Mouse (Mus musculus) neural tube, embryonic 14.5 days (tissue): ENCODE results near the gene Kcnh5. TPM values are rescaled to one million over a fixed set of nuclear protein-coding genes. Genes with fewer than 3 reads are reported as not detected.
A peak's percentile ranks its signal among the peaks of the same experiment; 100 is the strongest.

Experiments
- ATAC-seq: fragments of 200-750 bp; cut with Nextera tagmentation; 2 replicates; pipeline ENCODE4 v1.8.0; 2017; ENCODE audit warnings: low read depth, mild to moderate bottlenecking, moderate TSS enrichment, moderate library complexity
- H3K27ac ChIP-seq: fragments of 300-500 bp; sonication (generic); 2 replicates; pipeline ENCODE4 v1.5.1; 2014; ENCODE audit warnings: low read depth, mild to moderate bottlenecking, control low read depth, low read length, moderate library complexity, mixed read lengths
- H3K27me3 ChIP-seq: fragments of 300-500 bp; sonication (generic); 2 replicates; pipeline ENCODE4 v1.6.1; 2014; ENCODE audit warnings: low read length; ENCODE audit not compliant: control insufficient read depth, insufficient read depth
- H3K36me3 ChIP-seq: fragments of 300-500 bp; sonication (generic); 2 replicates; pipeline ENCODE4 v1.6.1; 2014; ENCODE audit warnings: low read length, mixed read lengths; ENCODE audit not compliant: control insufficient read depth, insufficient read depth
- H3K4me1 ChIP-seq: fragments of 300-500 bp; sonication (generic); 2 replicates; pipeline ENCODE4 v1.6.1; 2014; ENCODE audit warnings: low read length; ENCODE audit not compliant: control insufficient read depth, insufficient read depth
- H3K4me2 ChIP-seq: fragments of 300-500 bp; sonication (generic); 2 replicates; pipeline ENCODE4 v1.6.1; 2014; ENCODE audit warnings: mild to moderate bottlenecking, low read depth, low read length, control low read depth
- H3K4me3 ChIP-seq: fragments of 300-500 bp; sonication (generic); 2 replicates; pipeline ENCODE4 v1.5.1; 2014; ENCODE audit warnings: low read depth, low read length, control low read depth, mixed read lengths
- H3K9ac ChIP-seq: fragments of 300-500 bp; sonication (generic); replicated peaks from 2 replicates; pipeline ENCODE4 v1.6.1; 2014; ENCODE audit warnings: low read depth, mild to moderate bottlenecking, control low read depth, low read length, mixed read lengths
- H3K9me3 ChIP-seq: fragments of 300-500 bp; sonication (generic); 2 replicates; pipeline ENCODE4 v1.6.1; 2016; ENCODE audit warnings: low read length; ENCODE audit not compliant: control insufficient read depth
- WGBS: fragments of 180-500 bp; shearing (Covaris S2); extraction: QIAGEN DNeasy Blood & Tissue Kit; methylation state at CpG from one replicate; pipeline ENCODE4 v1.1.7; 2014; 5-methylcytosine and 5-hydroxymethylcytosine counted together
- polyA plus RNA-seq: library from polyadenylated mRNA; unstranded; fragments of >200 nt; fragmentation: Nextera tagmentation; extraction: Ambion mirVana; gene quantifications from 2 replicates; pipeline ENCODE4 v1.2.1, GENCODE M21; 2014

Gene Kcnh5
- polyA plus RNA-seq, 1 experiment from 2014 or later = 6.3 TPM

- peak; percentile 89 for ATAC-seq
- Histone ChIP-seq H3K27me3 (no peaks in the 10 kb centered on the region), H3K27ac (no peak overlapping the region), H3K4me3 (no peak overlapping the region), H3K4me1 (no peaks in the 10 kb centered on the region), H3K9me3 (no peaks in the 10 kb centered on the region), H3K36me3 (no peaks in the 10 kb centered on the region), H3K4me2 (no peak overlapping the region), H3K9ac (no peak overlapping the region)
- WGBS = 41% methylated on average over 8 of the region's 8 CpGs
Measured at GRCm38 (mm10) chr12:75031970-75032864, 144.9 kb downstream of the Kcnh5 start.

DNA sequence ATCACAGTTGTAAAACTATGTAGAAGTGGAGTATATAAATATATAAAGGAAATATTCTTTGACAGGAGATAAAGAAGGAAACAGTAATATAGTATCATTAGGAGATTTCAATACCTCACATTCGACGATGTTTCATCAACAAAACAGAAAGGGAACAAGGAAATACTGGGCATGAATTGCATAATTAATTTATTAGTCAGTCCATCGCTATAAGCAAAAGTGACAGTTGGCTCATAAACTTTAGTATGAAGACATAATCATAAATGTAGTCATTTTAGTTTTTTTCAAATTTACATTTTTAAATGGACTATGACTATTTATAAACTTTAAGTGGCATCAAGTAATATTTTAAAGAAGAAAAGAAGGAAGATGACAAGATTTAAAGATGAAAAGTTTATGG, 205.9 kb downstream of the Kcnh5 start:
- no peaks in the 10 kb centered on the region for H3K36me3 ChIP-seq
- H3K4me1 ChIP-seq = no peaks in the 10 kb centered on the region
- ATAC-seq = no peak
- H3K4me2 ChIP-seq = no peak overlapping the region
- H3K4me3 ChIP-seq = no peak overlapping the region
- WGBS = 89% methylated on average over 3 of the region's 3 CpGs
- no peak overlapping the region for H3K27ac ChIP-seq
- no peaks in the 10 kb centered on the region for H3K9me3 ChIP-seq
- no peak overlapping the region for H3K9ac ChIP-seq
- no peaks in the 10 kb centered on the region for H3K27me3 ChIP-seq

DNA sequence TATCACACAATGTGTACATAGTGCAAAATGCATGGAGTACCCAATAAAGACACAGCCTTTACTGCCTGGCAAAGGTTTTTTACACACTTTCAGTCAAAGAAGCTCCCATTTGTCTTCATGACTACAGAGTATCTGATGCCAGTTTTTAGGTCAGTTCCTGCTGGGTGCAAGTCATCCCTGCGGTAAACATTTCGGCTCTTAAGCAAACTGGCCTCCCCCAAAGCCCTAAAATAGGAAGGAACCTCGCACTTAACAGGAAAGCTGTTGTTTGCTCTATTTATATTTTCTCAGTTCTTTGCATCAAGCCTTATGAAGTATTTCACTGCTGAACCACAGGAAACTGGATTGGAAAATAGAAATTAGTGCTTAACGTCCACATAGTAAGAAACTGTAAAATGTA, 207.7 kb downstream of the Kcnh5 start:
- Histone ChIP-seq H3K27me3 (no peaks in the 10 kb centered on the region), H3K9ac (no peak overlapping the region), H3K4me1 (no peaks in the 10 kb centered on the region), H3K4me3 (no peak overlapping the region), H3K4me2 (no peak overlapping the region), H3K27ac (no peak overlapping the region), H3K9me3 (no peaks in the 10 kb centered on the region), H3K36me3 (no peaks in the 10 kb centered on the region)
- 84% methylated on average over 4 of the region's 4 CpGs for WGBS
- ATAC-seq = no peak

DNA sequence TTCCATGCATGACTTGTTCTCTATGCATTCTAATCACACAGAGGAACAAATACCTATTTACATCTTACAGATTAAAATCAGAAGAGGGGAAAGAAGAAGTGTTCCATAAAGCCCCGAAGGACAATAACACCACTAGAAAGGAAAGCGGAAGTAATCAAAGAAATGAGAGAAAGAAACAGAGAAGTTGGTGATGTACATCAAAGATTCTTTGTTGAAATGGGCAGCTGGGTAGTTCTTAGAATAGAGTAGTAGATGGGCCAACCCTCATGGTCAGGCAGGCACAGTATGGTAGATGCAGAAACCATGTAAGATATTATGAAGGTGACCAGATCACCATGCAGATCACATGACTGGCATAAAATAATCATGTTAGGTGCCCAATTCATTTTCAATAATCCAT, 210.9 kb downstream of the Kcnh5 start:
- H3K4me3 ChIP-seq = no peak overlapping the region
- H3K9me3 ChIP-seq = no peaks in the 10 kb centered on the region
- H3K4me2 ChIP-seq = no peak overlapping the region
- no peak overlapping the region for H3K27ac ChIP-seq
- no peak for ATAC-seq
- 77% methylated on average over 2 of the region's 2 CpGs for WGBS
- H3K9ac ChIP-seq = no peak overlapping the region
- H3K4me1 ChIP-seq = no peaks in the 10 kb centered on the region
- no peaks in the 10 kb centered on the region for H3K27me3 ChIP-seq
- H3K36me3 ChIP-seq = no peaks in the 10 kb centered on the region

DNA sequence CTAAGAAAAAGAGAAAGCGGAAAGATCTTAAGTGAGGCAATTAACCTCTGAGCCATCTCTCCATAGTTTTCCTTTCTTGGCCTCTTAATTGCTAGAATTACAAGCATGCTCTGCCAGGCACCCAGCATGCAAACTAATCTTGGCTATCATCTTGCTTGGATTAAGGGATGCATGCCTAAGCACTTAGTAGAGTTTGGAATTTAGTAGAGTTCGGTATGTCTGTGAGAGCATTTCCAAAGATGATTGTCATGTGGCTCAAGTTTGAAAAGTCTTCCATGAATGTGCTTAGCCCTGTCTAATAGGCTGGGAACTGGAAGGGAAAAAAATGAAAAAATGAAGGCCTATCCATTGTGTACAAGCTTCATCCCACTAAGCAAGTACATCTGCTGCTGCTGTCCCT, 224.5 kb downstream of the Kcnh5 start:
- peaks cover 5% of the 10 kb centered on the region; the same call in 1 of the 2 replicates for H3K4me1 ChIP-seq
- H3K4me2 ChIP-seq = no peak overlapping the region
- no peak overlapping the region for H3K27ac ChIP-seq
- no peaks in the 10 kb centered on the region for H3K9me3 ChIP-seq
- 88% methylated on average over 2 of the region's 2 CpGs for WGBS
- H3K9ac ChIP-seq = no peak overlapping the region
- ATAC-seq = no peak
- no peaks in the 10 kb centered on the region for H3K27me3 ChIP-seq
- no peaks in the 10 kb centered on the region for H3K36me3 ChIP-seq
- H3K4me3 ChIP-seq = no peak overlapping the region

GRCm38 (mm10) chr12:74951124-74952115, 225.7 kb downstream of the Kcnh5 start:
- Histone ChIP-seq H3K9ac (no peak overlapping the region), H3K4me3 (no peak overlapping the region), H3K4me1 (peaks cover 5% of the 10 kb centered on the region; the same call in 1 of the 2 replicates), H3K27ac (no peak overlapping the region; the same call in 1 of the 2 replicates), H3K36me3 (no peaks in the 10 kb centered on the region), H3K9me3 (no peaks in the 10 kb centered on the region), H3K4me2 (no peak overlapping the region), H3K27me3 (no peaks in the 10 kb centered on the region)
- ATAC-seq = peak; percentile 87
- 34% methylated on average over 9 of the region's 9 CpGs for WGBS

GRCm38 (mm10) chr12:74901331-74901730, 275.8 kb downstream of the Kcnh5 start:
- ATAC-seq = no peak
- H3K27ac ChIP-seq = no peak overlapping the region
- 71% methylated on average over 6 of the region's 6 CpGs for WGBS

GRCm38 (mm10) chr12:74900777-74901176, 276.4 kb downstream of the Kcnh5 start:
- H3K4me3 ChIP-seq = no peak overlapping the region
- no peak overlapping the region for H3K4me2 ChIP-seq
- H3K27me3 ChIP-seq = no peaks in the 10 kb centered on the region
- H3K27ac ChIP-seq = no peak overlapping the region
- no peaks in the 10 kb centered on the region for H3K36me3 ChIP-seq
- no peak overlapping the region for H3K9ac ChIP-seq
- no peaks in the 10 kb centered on the region for H3K4me1 ChIP-seq
- no peaks in the 10 kb centered on the region for H3K9me3 ChIP-seq
- ATAC-seq = no peak

More at GRCm38 (mm10) chr12:74901331-74901730, 275.8 kb downstream of the Kcnh5 start:
- H3K27me3 ChIP-seq = no peaks in the 10 kb centered on the region
- H3K36me3 ChIP-seq = no peaks in the 10 kb centered on the region
- H3K9ac ChIP-seq = no peak overlapping the region
- H3K4me3 ChIP-seq = no peak overlapping the region
- H3K4me2 ChIP-seq = no peak overlapping the region
- H3K9me3 ChIP-seq = no peaks in the 10 kb centered on the region
- H3K4me1 ChIP-seq = no peaks in the 10 kb centered on the region

- no peak for ATAC-seq
- H3K4me1 ChIP-seq = no peaks in the 10 kb centered on the region
- H3K9ac ChIP-seq = no peak overlapping the region
- H3K4me3 ChIP-seq = no peak overlapping the region
- H3K27me3 ChIP-seq = no peaks in the 10 kb centered on the region
- no peaks in the 10 kb centered on the region for H3K36me3 ChIP-seq
- H3K4me2 ChIP-seq = no peak overlapping the region
- H3K27ac ChIP-seq = no peak overlapping the region
- 94% methylated on average over 4 of the region's 4 CpGs for WGBS
- no peaks in the 10 kb centered on the region for H3K9me3 ChIP-seq
Measured at GRCm38 (mm10) chr12:74899055-74899454, 278.1 kb downstream of the Kcnh5 start.
